Mouse (Mus musculus) lung, postnatal 0 days (tissue): ENCODE data around the gene Cfap43.

Source experiments
- CTCF ChIP-seq: IDR thresholded peaks from 2 replicates; pipeline ENCODE4 v1.5.1; 2016; ENCODE audit warnings: antibody characterized with exemption, mild to moderate bottlenecking
- EP300 ChIP-seq: IDR thresholded peaks from 2 replicates; pipeline ENCODE4 v1.6.1; 2016; ENCODE audit warnings: antibody characterized with exemption, mild to moderate bottlenecking, control low read depth

- TF ChIP-seq CTCF (no peak), EP300 (peak; percentile 56)
These were observed 33.8 kb downstream of the Cfap43 start for GRCm38 (mm10) chr19:47885191-47885743.
